Mouse (Mus musculus): ENCODE data around the gene I830077J02Rik.
"Not testable (repeated sequence)": the region's sequence is repeated elsewhere in the genome, so short reads cannot be mapped to it uniquely, and the experiment has no call there.

The I830077J02Rik gene

DNA sequence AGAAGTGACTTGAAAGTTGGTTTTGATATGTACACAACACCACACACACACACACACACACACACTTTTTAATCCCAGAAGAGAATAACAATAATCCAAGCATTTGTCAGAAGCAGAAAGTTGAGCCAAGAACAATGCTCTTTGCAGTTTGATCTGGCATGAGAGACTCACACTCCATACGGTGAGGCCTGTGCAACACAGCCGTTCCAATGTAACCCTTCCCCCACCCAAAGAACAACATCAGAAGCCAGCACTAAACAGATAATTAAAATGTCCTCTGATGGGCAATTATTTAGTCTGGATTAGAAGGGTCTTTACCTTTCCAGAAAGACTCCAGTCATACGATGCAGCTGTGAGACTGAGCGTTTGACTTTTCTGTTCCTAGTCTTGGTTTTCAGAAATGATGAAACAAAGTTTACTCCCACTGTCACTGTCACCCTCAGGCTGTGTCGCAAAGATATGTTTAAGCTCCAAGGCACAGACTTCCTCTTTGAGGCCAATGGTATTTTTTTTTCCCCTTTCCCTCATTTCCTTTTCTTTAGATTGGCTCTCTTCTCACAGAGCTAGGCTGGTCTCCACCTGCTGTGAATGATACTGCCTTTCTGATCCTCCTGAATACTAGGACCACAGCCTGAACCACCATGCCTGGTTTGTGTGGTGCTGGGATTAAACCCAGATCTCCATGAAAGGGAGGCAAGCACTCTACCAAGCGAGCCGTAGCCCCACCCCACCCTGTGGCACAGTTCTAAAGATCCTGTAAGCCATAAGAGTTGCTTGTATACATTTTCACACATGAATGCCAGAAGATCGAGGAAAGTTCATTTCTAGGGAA is at the start of gene I830077J02Rik:
Gene I830077J02Rik, minus strand, starts transcription at position 425 of the 832 bp plus-strand sequence.
- DNase-seq = no peak

DNA sequence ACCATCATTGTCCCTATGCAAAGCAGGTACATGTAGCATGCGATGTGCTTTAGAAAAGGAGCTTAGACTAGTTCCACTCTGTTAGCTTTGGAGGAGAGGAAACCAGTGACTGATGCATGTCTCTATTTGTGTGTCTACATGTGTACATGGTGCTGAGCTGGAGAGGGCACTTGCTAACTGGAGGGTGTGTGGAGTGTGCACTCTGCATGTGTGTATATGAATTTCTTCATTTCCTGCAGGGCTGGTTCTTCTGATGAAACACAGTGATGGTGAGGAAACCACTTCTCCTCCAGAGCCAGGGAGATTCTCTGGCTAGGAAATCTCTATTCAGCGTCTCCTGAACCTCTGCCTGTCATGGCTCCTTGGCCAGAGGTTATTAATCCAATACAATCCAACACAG is 41.7 kb upstream of the I830077J02Rik start:
- no peak for DNase-seq

DNA sequence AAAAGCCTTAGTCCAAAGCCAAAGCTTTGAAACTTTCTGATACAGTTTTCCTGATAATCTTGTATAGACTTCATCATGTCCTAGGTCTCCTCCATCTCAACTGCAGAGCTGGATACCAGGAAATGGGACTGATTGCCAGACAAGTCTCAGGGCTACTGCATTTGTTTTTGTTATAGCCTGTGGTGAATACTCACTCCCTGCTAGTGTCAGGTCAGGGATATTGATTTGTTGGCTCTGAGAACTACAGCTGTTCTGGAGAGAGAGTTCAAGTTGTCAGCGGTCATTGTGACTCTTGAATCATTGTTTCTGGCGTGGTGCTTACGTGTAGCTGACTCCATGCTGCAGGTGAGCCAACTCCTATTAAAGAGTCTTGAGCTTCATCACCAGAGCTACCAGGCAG is 40.9 kb upstream of the I830077J02Rik start, which contains the start of gene Ovgp1:
Gene Ovgp1, plus strand, starts transcription at position 301 of the 400 bp plus-strand sequence.
- DNase-seq = no peak

DNA sequence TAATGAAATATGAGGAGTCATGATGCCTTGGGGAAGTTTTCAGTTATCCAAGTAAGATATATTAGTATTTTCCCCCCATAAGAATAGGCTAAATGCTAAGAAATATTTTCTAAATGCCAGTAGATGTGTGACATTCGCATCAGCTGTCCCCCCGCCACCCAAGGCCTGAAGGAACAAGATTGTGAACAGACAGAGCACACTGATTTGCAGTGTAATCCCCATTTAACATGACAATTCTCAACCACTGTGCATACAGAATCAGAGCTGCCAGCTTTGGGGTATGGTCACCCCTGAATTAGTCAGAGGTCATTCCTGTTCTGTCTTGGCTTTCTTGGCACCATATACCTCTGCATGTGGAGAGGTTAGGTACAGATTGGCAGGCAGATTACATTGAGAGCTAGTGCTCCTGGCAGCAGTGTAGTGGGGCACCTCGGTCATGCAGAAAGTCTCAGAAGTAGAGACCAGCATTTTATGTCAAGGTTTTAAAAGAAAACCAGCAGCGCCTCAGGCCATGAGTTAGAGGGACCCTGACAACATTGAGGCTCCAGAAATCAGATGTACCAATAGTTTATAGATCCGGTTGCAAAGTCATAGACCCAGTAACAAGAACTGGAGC is 39.5 kb upstream of the I830077J02Rik start:
- no peak for DNase-seq

DNA sequence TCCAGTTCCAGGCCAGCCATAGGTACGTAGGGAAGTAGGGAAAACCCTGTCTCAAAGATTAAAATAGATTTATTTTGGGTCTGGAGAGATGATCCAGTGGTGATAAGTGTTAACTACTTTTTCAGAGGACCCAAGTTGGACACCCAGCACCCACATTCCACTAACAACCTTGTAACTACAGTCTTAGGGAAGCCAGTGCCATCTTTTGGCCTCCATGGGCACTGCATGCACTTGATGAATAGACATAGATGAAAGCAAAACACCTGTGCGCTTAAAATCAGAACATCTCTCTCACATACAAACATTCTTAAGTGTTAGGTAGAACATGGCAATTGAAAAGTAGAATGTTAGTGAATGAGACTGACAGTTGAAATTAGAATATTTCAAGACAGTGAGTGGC is 28.2 kb upstream of the I830077J02Rik start:
- DNase-seq = no peak

DNA sequence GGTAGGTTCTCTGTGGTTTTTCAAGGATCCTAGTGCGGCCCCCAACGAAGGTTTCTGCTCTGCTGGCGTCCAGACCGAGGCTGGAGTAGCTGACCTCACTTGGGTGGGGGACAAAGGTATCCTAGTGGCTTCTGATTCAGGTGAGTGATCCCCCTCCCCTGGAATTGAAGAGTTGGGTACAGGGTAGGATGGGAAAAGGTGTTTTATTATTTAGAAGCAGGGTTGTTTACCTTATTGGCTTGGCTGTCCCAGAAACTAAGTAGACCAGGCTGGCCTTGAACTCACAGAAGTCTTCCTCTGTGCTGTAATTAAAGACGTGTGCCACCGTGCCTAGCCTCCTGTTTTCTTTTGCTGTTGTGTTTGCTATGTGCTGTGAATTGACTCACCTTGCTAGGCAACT is 27.5 kb upstream of the I830077J02Rik start, which contains the start of gene Atp5f1:
Gene Atp5f1, minus strand, starts transcription at position 101 of the 400 bp plus-strand sequence.
- DNase-seq = no peak

DNA sequence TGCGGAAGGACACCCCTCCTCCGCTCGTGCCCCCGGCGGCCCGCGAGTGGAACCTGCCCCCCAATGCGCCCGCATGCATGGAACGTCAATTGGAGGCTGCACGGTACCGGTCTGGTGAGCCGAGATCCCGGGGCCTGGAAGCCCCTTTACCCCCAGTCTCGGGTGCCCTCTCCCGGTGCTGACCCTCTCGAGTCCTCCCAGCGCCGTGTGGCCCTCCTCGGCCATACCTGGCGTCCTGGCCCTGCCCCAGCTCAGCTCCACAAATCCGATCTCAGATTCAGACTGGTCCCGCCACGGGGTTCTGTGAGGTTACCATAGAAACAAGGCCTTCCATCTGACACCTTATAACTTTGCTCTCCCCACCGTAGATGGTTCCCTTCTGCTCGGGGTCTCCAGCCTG is 27.1 kb upstream of the I830077J02Rik start:
- no peak for DNase-seq

DNA sequence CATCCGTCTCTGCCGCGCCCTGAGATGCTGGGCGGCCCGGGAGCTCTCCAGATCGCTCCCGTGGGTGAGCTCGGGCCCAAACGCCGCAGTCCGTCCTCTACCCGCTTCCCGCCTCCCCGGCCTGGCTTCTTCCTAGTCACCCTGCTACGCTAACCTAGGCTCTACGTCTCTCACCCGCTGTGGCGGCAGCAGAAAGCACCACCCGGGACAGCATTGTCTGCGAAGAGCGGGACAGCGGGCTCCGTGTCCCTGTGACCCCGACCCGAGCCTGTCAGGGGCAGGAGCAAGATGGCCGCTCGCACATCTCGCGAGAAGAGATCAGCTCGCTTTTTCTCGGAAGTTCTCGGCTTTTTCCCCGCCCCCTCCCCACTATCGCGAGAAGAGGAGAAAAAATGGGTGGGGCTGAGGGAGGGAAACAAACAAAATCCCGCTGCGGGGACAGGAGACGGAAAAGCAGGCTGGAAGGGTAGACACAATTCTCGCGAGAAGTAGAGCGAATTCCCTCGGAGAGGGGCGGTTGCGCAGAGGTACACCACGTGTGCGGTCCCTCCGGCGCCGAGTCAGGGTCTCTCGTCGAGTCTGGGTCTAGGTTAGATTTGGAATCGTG is 26.6 kb upstream of the I830077J02Rik start, which contains the start of gene Wdr77:
Gene Wdr77, plus strand, starts transcription at position 396 of the 607 bp plus-strand sequence.
- peak; percentile 98 for DNase-seq

DNA sequence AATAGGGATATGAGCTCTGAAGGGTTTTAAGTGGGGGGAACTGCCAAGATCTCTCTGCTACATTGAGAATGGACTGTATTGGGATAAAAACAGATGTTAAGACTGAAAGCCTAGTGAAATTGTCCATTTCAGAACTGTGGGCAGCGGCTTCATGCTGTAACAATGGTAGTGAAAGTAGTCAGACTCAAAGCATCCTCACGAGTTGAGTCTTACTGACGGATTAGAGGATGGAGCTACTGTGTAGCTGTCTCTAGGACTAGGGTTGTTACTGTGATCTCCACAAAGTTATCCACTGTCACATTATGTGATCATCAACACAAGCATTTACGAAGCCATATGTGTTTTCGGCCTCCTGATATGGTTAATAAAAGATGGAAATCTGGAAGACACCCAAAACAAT is 25.7 kb upstream of the I830077J02Rik start:
- no peak for DNase-seq

DNA sequence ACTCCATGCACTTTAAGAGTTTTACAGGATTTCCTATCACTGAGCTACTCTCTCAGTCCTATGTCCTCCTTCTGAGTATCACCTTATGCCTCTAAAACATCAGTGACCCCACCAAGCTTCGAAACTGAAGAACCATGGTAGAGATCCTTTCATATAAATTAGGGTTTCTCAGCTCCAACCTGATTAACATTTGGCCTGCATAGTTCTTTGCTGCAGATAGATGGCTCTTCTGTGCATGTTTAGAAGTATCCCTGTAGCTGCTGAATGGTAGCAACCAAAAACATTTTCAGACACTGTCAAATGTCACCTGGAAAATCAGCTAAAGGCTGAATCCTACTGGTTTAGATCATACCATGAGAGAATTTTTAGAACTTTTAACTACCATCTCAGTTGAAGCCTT is 24.8 kb upstream of the I830077J02Rik start:
- no peak for DNase-seq

DNA sequence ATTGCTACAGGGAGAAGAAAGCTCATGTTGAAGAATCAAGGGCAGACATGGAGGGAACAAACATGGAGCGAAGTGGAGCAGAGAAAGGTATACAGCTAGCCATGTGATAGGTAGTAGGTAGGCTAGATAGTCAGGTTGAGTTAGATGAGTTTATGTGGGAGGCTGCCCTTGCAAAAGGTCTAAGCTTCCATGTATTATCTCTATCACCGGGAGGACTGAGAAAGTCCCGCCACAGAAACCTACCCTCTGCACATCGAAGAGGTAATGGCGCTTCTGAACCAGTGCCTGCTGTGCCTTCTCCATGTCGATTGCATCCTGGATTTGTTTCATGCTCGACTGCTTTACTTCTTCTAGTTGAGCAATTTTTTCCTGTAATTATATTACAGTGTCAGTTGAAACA is 18.9 kb upstream of the I830077J02Rik start:
- no peak for DNase-seq

DNA sequence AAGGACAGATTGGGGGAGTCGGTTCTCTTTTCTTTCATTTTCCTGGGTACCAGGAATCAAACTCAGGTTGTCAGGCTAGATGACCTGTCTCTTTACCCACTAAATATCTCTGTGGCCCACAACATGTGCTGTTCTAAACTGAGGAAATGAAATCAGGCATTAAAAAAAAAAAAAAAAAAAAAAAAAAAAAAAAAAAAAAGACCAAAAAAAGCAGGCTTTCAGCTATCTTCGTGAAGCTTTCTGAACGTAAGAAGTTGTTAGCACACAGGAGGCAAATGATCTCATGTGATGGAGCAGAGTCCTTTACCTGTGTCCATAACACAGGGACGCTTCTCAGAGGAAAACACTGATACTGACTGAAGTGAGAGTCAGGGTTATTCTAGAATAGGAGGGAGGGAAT is 3.6 kb upstream of the I830077J02Rik start:
- no peak for DNase-seq

DNA sequence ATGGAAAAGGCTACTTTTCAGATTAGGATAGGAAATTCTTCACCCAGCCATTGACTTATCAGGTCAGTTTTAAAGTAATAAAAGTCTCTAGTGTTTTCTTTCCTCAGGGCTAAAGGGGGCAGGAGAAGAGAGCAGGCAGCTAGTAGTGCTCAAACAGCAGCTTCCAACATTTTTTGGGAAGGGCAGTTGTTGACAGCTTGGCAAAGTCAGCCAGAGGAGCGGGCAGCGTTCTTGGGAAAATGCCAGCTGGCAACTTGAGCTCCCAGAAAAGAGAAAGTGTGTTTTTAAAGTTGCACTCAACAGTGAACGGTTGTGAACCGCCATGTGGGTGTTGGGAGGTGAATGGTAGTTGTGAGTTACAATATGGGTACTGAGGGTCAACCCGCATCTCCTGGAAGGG is 2.6 kb upstream of the I830077J02Rik start:
- peak; percentile 49 for DNase-seq

DNA sequence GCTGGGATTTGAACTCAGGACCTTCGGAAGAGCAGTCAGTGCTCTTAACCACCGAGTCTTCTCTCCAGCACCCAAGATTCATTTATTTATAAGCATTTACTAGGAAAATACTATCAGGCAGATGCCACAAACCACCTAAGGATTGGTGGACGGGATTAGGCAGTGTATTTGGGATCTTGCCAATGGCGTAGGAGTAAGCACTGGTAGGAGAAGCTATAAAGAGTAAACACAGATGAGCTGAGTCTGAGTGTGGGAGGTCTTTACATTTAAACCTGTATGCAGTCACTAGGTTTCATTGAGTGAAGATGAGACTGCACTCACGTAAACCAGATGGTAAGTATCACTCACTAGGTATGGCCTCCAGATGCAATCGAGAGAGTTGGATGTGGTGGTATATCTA is 1.5 kb upstream of the I830077J02Rik start:
- no peak for DNase-seq

DNA sequence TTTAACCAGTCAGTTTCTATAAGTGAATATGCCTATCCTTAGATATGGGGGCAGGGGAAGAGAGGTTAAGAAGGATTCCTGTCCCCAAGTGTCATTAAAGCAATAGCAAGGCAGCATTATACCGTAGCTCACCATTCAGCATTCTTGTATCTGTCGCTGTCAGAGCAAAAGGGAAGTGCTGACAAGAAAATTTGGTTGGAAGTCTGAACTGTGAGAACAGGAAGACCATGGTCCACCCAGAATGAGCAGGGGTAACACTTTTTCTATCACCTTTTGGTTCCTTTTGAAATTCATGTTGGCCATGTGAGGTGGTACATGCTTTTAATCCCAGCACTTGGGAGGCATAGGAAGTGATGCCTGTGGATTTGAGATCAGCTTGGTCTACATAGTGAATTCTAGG is 1.4 kb downstream of the I830077J02Rik start:
- DNase-seq = no peak

DNA sequence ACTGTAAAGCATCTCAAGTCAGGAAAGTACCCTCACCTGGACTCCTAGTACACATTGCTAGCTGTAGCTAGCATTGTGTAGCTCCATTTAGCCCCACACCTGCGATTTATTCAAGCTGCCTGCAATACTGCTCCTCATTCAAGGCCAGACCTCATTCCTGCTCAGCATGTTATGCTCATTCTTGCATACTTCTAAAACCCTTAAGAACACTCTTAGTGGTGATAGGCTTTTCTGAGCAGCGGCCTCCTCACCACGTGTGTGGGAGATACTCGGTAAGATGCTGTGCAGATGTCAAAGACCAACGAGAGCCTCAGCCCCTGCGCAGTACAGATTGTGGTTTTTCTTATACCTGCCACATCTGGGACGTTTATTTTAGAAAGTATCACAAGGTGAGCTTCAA is 2.6 kb downstream of the I830077J02Rik start:
- no peak for DNase-seq

DNA sequence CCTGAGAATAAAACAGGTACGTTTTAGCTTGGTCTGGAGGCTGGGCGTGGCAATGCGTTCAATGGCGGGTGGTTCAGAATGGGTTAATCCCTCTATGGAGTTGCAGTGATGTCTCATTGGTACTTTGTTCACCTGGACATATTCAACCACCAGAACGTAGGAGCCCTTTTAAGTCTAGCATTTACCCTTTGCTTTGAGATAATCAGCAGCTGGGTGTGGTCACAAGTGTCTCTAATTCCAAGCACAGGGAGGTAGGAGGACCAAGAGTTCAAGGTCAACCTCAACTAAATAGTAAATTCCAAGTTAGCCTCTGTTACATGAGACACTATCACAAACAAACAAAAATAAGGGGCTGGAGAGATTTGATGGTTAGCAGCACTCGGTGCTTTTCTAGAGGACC is 3.7 kb downstream of the I830077J02Rik start:
- DNase-seq = no peak

DNA sequence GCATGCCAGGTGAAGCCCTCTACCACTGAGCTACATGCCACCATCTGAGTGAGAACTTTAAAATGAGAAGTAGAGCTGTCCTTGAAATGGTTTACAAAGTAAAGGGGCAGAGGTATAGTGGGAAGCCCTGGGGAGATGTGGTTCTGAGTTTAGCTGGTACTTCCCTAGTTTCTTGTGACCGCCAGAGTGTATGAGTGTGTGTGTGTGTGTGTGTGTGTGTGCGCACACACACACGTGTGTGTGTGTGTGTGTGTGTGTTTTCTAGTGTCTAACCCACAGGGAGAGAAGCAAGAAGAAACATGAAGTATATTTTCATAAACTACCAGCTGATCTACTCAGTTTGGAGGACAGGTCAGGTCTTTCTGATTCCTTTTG is 4.3 kb downstream of the I830077J02Rik start:
- DNase-seq = no peak

DNA sequence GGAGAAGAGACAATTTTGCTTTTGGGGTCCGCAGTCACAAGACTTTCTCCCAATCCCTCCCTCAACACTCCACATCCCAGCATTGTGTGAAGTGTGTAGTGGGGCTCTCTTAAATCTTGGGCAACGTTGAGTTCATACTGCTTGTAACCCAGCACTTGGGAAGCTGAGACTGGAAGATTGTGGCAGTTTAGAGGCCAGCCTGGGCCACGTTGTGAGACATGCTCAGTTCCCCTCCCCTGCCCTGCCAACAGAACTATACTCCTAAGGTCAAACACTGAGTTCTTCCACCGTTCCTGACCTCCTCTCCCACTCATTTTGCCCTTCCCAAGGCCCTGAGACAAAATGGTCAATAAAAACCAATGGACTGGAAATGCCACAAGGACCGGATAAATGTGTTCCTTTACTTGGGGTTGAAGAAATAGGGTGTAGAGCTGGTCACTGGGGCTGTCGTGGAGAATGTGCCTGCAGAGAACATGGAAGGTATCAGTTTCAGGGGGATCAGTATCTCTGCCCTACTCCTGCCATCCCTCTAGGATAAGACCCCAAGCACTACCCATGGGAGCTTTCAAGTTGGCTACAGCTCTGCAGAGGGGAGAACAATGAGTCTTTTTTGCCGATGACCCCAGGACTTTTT is 4.8 kb downstream of the I830077J02Rik start:
- peak; percentile 5 for DNase-seq

DNA sequence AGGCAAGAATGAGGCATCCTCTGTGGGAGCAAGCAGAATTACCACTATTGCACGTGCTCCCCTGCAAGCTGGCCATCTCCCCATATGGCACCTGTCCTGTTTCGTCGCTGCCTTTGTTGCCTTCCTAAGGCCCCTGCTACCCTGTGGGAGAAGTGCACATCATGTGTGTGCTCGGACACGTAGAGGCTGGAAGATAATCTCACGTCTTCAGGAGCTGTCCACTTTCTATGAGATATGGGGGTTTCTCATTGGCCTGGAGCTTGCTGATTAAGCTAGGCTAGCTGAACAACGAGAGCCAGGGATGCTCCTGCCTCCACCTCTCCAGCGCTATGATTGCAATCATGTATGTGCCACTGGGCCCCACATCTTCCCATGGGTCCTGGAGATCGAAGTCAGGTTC is 7.8 kb downstream of the I830077J02Rik start:
- no peak for DNase-seq

DNA sequence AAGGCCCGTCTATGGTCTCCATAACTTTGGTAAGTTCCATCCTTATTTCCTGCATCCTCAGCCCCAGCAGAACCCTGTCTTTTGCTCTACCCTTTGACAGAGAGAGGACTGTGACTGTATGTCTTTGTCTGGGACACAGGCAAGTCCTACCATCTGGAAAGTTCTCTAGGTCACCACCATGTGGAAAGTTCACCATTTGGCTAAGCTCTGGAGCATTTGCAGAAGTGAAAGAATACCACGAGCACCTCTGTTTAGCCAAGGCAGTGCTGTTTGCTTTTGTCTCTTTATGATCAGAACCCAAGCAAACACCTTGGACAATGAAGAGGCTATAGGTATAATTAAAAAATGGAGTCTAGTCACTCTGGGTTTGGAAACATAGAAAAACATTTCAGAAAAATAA is 10.5 kb downstream of the I830077J02Rik start:
- no peak for DNase-seq

DNA sequence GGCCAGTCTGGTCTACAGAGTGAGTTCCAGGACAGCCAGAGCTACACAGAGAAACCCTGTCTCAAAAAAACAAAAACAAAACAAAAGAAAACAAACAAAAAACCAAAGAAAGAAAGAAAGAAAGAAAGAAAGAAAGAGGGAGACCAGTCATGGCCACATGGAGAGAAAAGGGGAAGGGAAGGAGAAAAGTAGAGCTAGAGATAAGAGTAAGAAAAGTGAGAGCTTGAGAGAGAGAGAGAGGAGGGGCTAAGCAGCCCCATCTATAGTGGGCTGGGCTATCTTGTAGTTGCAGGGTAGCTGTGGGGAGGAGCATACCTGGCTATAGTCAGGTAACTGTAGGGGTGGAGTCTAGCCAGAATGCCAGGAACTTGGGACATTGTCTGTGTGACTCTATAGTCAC is 11.7 kb downstream of the I830077J02Rik start:
- not testable (repeated sequence) for DNase-seq

DNA sequence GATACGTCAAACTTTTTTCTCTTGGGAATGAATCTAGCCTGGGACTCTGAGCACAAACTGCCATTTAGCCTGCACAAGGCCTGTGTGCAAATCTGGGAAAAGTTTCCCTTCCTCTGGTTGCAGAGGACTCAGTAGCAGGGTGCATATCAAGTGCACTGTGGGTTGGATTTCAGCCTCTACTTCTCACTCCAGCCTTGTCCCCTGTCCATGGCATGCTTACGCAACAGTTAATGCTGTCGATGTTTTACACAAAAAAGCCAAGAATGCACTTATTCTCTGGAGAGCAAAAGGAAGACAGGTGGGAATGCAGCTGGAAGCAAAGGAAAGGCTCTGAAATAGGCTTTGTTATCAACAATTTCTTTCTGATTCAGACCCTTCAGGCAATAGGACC is 14.1 kb downstream of the I830077J02Rik start:
- no peak for DNase-seq

All from kidney, adult 18-20 months (tissue).